Mouse (Mus musculus): ENCODE measurements around the gene Vcan.
A peak's percentile ranks its signal among the peaks of the same experiment; 100 is the strongest.
"Not testable (repeated sequence)": the region's sequence is repeated elsewhere in the genome, so short reads cannot be mapped to it uniquely, and the experiment has no call there.

Vcan gene

GRCm38 (mm10) chr13:89741766-89742685 is at the start of gene Vcan:
Gene Vcan, minus strand, starts transcription at chr13:89742509.
- peak; percentile 31; the same call in 1 of the 2 replicates for ATAC-seq (ENCODE audit: insufficient number of reproducible peaks, low FRiP score, low TSS enrichment)

GRCm38 (mm10) chr13:89791475-89791874 is 49.2 kb upstream of the Vcan start:
- no peak for ATAC-seq (ENCODE audit: insufficient number of reproducible peaks, low FRiP score, low TSS enrichment)

GRCm38 (mm10) chr13:89782886-89783285 is 40.6 kb upstream of the Vcan start:
- ATAC-seq (ENCODE audit: insufficient number of reproducible peaks, low FRiP score, low TSS enrichment): no peak

- no peak for ATAC-seq (ENCODE audit: insufficient number of reproducible peaks, low FRiP score, low TSS enrichment)
These were observed 38.0 kb upstream of the Vcan start for GRCm38 (mm10) chr13:89780276-89780675.

GRCm38 (mm10) chr13:89779208-89779911 is 37.1 kb upstream of the Vcan start:
- peak; percentile 61; the same call in 1 of the 2 replicates for ATAC-seq (ENCODE audit: insufficient number of reproducible peaks, low FRiP score, low TSS enrichment)

- ATAC-seq (ENCODE audit: insufficient number of reproducible peaks, low FRiP score, low TSS enrichment): no peak
These were observed 35.5 kb upstream of the Vcan start for GRCm38 (mm10) chr13:89777764-89778163.

- no peak for ATAC-seq (ENCODE audit: insufficient number of reproducible peaks, low FRiP score, low TSS enrichment)
These were observed 34.8 kb upstream of the Vcan start for GRCm38 (mm10) chr13:89777146-89777545.

- no peak for ATAC-seq (ENCODE audit: insufficient number of reproducible peaks, low FRiP score, low TSS enrichment)
These were observed 24.2 kb upstream of the Vcan start for GRCm38 (mm10) chr13:89766551-89766950.

- ATAC-seq (ENCODE audit: insufficient number of reproducible peaks, low FRiP score, low TSS enrichment): no peak
These were observed 23.7 kb upstream of the Vcan start for GRCm38 (mm10) chr13:89765966-89766365.

GRCm38 (mm10) chr13:89762339-89762738 is 20.0 kb upstream of the Vcan start:
- ATAC-seq (ENCODE audit: insufficient number of reproducible peaks, low FRiP score, low TSS enrichment): no peak

- ATAC-seq (ENCODE audit: insufficient number of reproducible peaks, low FRiP score, low TSS enrichment): no peak
These were observed 14.0 kb upstream of the Vcan start for GRCm38 (mm10) chr13:89756347-89756746.

GRCm38 (mm10) chr13:89750562-89750961 is 8.3 kb upstream of the Vcan start:
- ATAC-seq (ENCODE audit: insufficient number of reproducible peaks, low FRiP score, low TSS enrichment): not testable (repeated sequence)

GRCm38 (mm10) chr13:89743201-89743600 is 892 bp upstream of the Vcan start:
- ATAC-seq (ENCODE audit: insufficient number of reproducible peaks, low FRiP score, low TSS enrichment): no peak

- ATAC-seq (ENCODE audit: insufficient number of reproducible peaks, low FRiP score, low TSS enrichment): no peak
These were observed 434 bp upstream of the Vcan start for GRCm38 (mm10) chr13:89742686-89743200.

- no peak for ATAC-seq (ENCODE audit: insufficient number of reproducible peaks, low FRiP score, low TSS enrichment)
These were observed 1.2 kb downstream of the Vcan start for GRCm38 (mm10) chr13:89741116-89741551.

- peak; percentile 50 for ATAC-seq (ENCODE audit: insufficient number of reproducible peaks, low FRiP score, low TSS enrichment)
These were observed 1.8 kb downstream of the Vcan start for GRCm38 (mm10) chr13:89740243-89741115.

GRCm38 (mm10) chr13:89739696-89740242 is 2.5 kb downstream of the Vcan start:
- 0 out of 2 replicates have a peak, but pooled peaks have one; percentile 3 for ATAC-seq (ENCODE audit: insufficient number of reproducible peaks, low FRiP score, low TSS enrichment)

- peak; percentile 29; the same call in 1 of the 2 replicates for ATAC-seq (ENCODE audit: insufficient number of reproducible peaks, low FRiP score, low TSS enrichment)
These were observed 3.3 kb downstream of the Vcan start for GRCm38 (mm10) chr13:89738776-89739695.

- no peak for ATAC-seq (ENCODE audit: insufficient number of reproducible peaks, low FRiP score, low TSS enrichment)
These were observed 4.0 kb downstream of the Vcan start for GRCm38 (mm10) chr13:89738275-89738674.
